Mouse (Mus musculus): ENCODE results near the gene Tagap.

The Tagap gene
- long read RNA-seq, experiment 1, partial matches to known transcripts: 0 of 3 reads
- long read RNA-seq, experiment 1, other reads (novel, unspliced or antisense): 0 of 3 reads
- long read RNA-seq, experiment 2, partial matches to known transcripts: 1 of 2 reads
- long read RNA-seq, experiment 2, other reads (novel, unspliced or antisense): 0 of 2 reads

GRCm38 (mm10) chr17:7925413-7926160, at the start of gene Tagap:
Tagap (plus strand) TSS chr17:7926000.
- intact Hi-C loops (cut with DNase I): no loop called here

DNA sequence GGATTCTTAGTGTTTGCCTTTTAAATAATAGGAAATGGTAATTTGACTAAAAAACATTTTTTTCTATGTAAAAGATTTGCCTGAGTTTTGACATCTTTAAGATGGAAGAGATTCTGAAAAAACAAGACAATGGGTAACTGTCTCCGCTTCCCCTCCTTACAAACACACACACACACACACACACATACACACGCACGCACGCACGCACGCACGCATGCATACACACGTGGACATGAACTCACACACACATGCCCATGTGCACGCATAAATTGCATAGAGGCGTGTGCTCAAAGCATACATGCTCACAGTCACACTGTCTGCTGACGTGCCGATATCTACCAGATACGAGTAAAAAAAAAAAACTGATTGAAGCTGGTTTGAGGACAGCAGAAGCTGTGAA, 49.3 kb upstream of the Tagap start:
- intact Hi-C loops (cut with DNase I): no loop called here

DNA sequence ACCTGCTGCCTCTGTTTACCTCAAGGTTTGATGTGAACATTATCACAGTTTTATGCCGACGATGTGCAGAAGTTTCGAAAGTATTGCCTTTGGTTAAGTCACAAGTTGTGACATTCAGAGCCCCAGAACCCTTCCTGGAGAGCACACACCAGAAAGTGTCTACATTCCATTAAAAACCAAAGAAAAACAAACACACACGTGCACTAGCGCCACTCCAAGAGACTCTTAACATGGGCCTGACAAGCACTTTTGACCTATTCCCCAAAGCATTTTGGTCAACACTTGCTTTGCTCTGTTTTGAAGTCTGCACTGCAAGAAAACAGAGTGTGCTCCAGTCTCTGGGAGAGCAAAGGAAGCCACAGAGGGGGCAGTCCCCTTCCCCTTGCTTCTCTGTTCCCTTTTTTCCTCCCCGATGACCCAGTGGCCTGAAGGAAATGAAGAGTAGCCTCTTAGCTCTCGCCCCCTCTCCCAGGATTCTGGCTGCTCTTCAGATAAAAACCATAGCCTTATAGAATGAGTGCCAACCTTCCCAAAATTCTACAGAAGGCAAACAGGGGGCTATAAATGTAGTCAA, 48.5 kb upstream of the Tagap start:
- intact Hi-C loops (cut with DNase I): no loop called here

- intact Hi-C loops (cut with DNase I): no loop called here
Measured at GRCm38 (mm10) chr17:7877878-7878277, 47.9 kb upstream of the Tagap start.

DNA sequence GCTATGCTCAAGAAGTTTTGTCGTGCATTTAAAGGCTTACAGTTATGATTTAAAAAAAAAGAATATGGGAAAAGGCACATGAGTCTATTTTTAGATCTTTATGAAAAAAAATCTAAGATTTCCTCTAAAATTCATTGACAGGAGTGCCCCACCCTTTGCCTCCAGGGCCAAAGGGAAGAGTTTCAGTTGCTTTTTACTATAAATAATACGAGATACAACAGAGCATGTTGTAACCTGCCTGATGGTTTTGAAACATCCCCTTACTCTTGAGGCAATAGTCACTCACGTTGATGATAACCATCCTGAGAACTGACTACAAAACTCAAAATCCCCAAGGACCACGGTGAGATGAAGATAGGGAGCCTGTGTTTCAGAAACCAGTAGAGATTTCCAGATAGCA, 46.3 kb upstream of the Tagap start:
- intact Hi-C loops (cut with DNase I): no loop called here

- intact Hi-C loops (cut with DNase I): no loop called here
Measured at GRCm38 (mm10) chr17:7883126-7883525, 42.7 kb upstream of the Tagap start.

- intact Hi-C loops (cut with DNase I): no loop called here
Measured at GRCm38 (mm10) chr17:7884606-7885005, 41.2 kb upstream of the Tagap start.

- intact Hi-C loops (cut with DNase I): no loop called here
Measured at GRCm38 (mm10) chr17:7887071-7887815, 38.6 kb upstream of the Tagap start.

GRCm38 (mm10) chr17:7888291-7888690, 37.5 kb upstream of the Tagap start:
- intact Hi-C loops (cut with DNase I): no loop called here

GRCm38 (mm10) chr17:7889026-7889425, 36.8 kb upstream of the Tagap start:
- intact Hi-C loops (cut with DNase I): no loop called here

GRCm38 (mm10) chr17:7892676-7893075, 33.1 kb upstream of the Tagap start:
- intact Hi-C loops (cut with DNase I): no loop called here

- intact Hi-C loops (cut with DNase I): no loop called here
Measured at GRCm38 (mm10) chr17:7894094-7894493, 31.7 kb upstream of the Tagap start.

GRCm38 (mm10) chr17:7896047-7896635, 29.7 kb upstream of the Tagap start:
- intact Hi-C loops (cut with DNase I): no loop called here

GRCm38 (mm10) chr17:7897120-7897519, 28.7 kb upstream of the Tagap start:
- intact Hi-C loops (cut with DNase I): no loop called here

GRCm38 (mm10) chr17:7897756-7898155, 28.0 kb upstream of the Tagap start:
- intact Hi-C loops (cut with DNase I): no loop called here

GRCm38 (mm10) chr17:7899233-7899632, 26.6 kb upstream of the Tagap start:
- intact Hi-C loops (cut with DNase I): no loop called here

GRCm38 (mm10) chr17:7899961-7900360, 25.8 kb upstream of the Tagap start:
- intact Hi-C loops (cut with DNase I): no loop called here

GRCm38 (mm10) chr17:7901536-7901935, 24.3 kb upstream of the Tagap start:
- intact Hi-C loops (cut with DNase I): no loop called here

DNA sequence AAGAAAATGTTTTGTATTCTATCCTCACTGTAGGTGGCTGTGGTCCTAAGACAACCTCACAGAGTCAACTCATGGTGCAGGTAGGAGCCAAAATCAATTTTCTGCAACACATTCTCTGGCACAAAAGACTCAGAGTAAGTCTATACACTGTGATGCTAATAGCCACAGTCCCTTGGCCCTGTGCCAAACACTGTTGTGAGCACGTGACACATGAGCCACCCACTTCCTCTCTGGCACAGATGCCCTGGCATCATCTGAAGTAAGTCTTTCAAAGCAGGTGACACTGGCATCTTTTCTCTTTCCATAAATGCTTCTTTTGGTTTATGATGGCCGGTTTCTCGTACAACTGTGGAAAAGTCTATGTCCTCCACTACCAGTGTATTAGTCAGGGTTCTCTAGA, 23.4 kb upstream of the Tagap start:
- intact Hi-C loops (cut with DNase I): no loop called here

DNA sequence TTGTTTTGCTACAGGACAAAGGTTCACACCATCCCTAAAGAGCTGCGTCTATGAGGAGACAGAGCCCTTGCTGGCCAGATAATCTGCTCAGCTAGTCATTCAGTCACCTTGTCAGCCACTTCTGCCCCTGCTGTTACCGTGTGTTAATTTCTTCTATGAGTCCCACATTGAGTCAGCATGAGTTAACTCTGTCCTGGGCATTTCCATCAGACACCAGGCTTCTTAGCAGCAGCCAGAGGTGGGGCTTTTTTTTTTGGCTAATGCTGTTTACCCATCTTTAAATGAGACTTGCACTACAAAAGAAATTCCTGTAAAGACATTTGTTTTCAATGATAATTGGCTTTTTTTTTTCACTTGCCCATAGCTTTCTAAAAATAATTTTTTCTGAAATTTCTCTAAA, 20.8 kb upstream of the Tagap start:
- intact Hi-C loops (cut with DNase I): no loop called here

GRCm38 (mm10) chr17:7905936-7906685, 19.7 kb upstream of the Tagap start:
- intact Hi-C loops (cut with DNase I): no loop called here

Data from adrenal gland (tissue).